Mouse (Mus musculus): ENCODE data around the gene Slc10a3. TPM values are rescaled to one million over a fixed set of nuclear protein-coding genes. Genes with fewer than 3 reads are reported as not detected.

Gene Slc10a3
- polyA plus RNA-seq (2015; fragmentation: Illumina TruSeq; extraction: RNeasy Lipid Tissue Mini Kit (QIAGEN cat#74804); ENCODE audit: low read depth, low replicate concordance) = 3.8 TPM

GRCm38 (mm10) chrX:74372888-74373549, at the start of gene Slc10a3, which contains the start of gene Ubl4a:
Gene Slc10a3, minus strand, starts transcription at chrX:74373349.
Gene Ubl4a, minus strand, starts transcription at chrX:74373218.

GRCm38 (mm10) chrX:74392535-74393443, 19.6 kb upstream of the Slc10a3 start, which contains the start of the genes Fam3a and Ikbkg:
Gene Fam3a, minus strand, starts transcription at chrX:74393272.
Gene Ikbkg, plus strand, starts transcription at chrX:74393290.

GRCm38 (mm10) chrX:74353467-74353770, 19.7 kb downstream of the Slc10a3 start, which contains the start of gene Lage3:
Gene Lage3, minus strand, starts transcription at chrX:74353618.

GRCm38 (mm10) chrX:74328725-74329161, 44.4 kb downstream of the Slc10a3 start, which contains the start of gene Plxna3:
Gene Plxna3, plus strand, starts transcription at chrX:74329066.

Other genes with a start within 250 kb of the Slc10a3 start
- 1.2 TPM for gene Opn1mw, start 245.9 kb downstream of the Slc10a3 start, polyA plus RNA-seq (2015; fragmentation: Illumina TruSeq; extraction: RNeasy Lipid Tissue Mini Kit (QIAGEN cat#74804); ENCODE audit: low read depth, low replicate concordance)
- 40.9 TPM for gene Mecp2, start 238.0 kb downstream of the Slc10a3 start, polyA plus RNA-seq (2015; fragmentation: Illumina TruSeq; extraction: RNeasy Lipid Tissue Mini Kit (QIAGEN cat#74804); ENCODE audit: low read depth, low replicate concordance)
- not detected for gene Tex28, start 205.5 kb downstream of the Slc10a3 start, polyA plus RNA-seq (2015; fragmentation: Illumina TruSeq; extraction: RNeasy Lipid Tissue Mini Kit (QIAGEN cat#74804); ENCODE audit: low read depth, low replicate concordance)
- 0.24 TPM for gene Tktl1, start 196.1 kb downstream of the Slc10a3 start, polyA plus RNA-seq (2015; fragmentation: Illumina TruSeq; extraction: RNeasy Lipid Tissue Mini Kit (QIAGEN cat#74804); ENCODE audit: low read depth, low replicate concordance)
- gene Flna, start 123.5 kb downstream of the Slc10a3 start, polyA plus RNA-seq (2015; fragmentation: Illumina TruSeq; extraction: RNeasy Lipid Tissue Mini Kit (QIAGEN cat#74804); ENCODE audit: low read depth, low replicate concordance) = 64.8 TPM
- 53.9 TPM for gene Emd, start 118.7 kb downstream of the Slc10a3 start, polyA plus RNA-seq (2015; fragmentation: Illumina TruSeq; extraction: RNeasy Lipid Tissue Mini Kit (QIAGEN cat#74804); ENCODE audit: low read depth, low replicate concordance)
- 1,047 TPM for gene Rpl10, start 102.5 kb downstream of the Slc10a3 start, polyA plus RNA-seq (2015; fragmentation: Illumina TruSeq; extraction: RNeasy Lipid Tissue Mini Kit (QIAGEN cat#74804); ENCODE audit: low read depth, low replicate concordance)
- 66.8 TPM for gene Taz, start 91.4 kb downstream of the Slc10a3 start, polyA plus RNA-seq (2015; fragmentation: Illumina TruSeq; extraction: RNeasy Lipid Tissue Mini Kit (QIAGEN cat#74804); ENCODE audit: low read depth, low replicate concordance)
- gene Dnase1l1, start 91.0 kb downstream of the Slc10a3 start, polyA plus RNA-seq (2015; fragmentation: Illumina TruSeq; extraction: RNeasy Lipid Tissue Mini Kit (QIAGEN cat#74804); ENCODE audit: low read depth, low replicate concordance) = 3.4 TPM
- gene Atp6ap1, start 76.3 kb downstream of the Slc10a3 start, polyA plus RNA-seq (2015; fragmentation: Illumina TruSeq; extraction: RNeasy Lipid Tissue Mini Kit (QIAGEN cat#74804); ENCODE audit: low read depth, low replicate concordance) = 458 TPM
- 590 TPM for gene Gdi1, start 68.4 kb downstream of the Slc10a3 start, polyA plus RNA-seq (2015; fragmentation: Illumina TruSeq; extraction: RNeasy Lipid Tissue Mini Kit (QIAGEN cat#74804); ENCODE audit: low read depth, low replicate concordance)
- 37.3 TPM for gene Fam50a, start 60.3 kb downstream of the Slc10a3 start, polyA plus RNA-seq (2015; fragmentation: Illumina TruSeq; extraction: RNeasy Lipid Tissue Mini Kit (QIAGEN cat#74804); ENCODE audit: low read depth, low replicate concordance)
- 19.6 TPM for gene Plxna3, start 44.3 kb downstream of the Slc10a3 start, polyA plus RNA-seq (2015; fragmentation: Illumina TruSeq; extraction: RNeasy Lipid Tissue Mini Kit (QIAGEN cat#74804); ENCODE audit: low read depth, low replicate concordance)
- gene Lage3, start 19.7 kb downstream of the Slc10a3 start, polyA plus RNA-seq (2015; fragmentation: Illumina TruSeq; extraction: RNeasy Lipid Tissue Mini Kit (QIAGEN cat#74804); ENCODE audit: low read depth, low replicate concordance) = 45.8 TPM
- gene Ubl4a, start 131 bp downstream of the Slc10a3 start, polyA plus RNA-seq (2015; fragmentation: Illumina TruSeq; extraction: RNeasy Lipid Tissue Mini Kit (QIAGEN cat#74804); ENCODE audit: low read depth, low replicate concordance) = 90.0 TPM
- gene Fam3a, start 19.9 kb upstream of the Slc10a3 start, polyA plus RNA-seq (2015; fragmentation: Illumina TruSeq; extraction: RNeasy Lipid Tissue Mini Kit (QIAGEN cat#74804); ENCODE audit: low read depth, low replicate concordance) = 23.7 TPM
- gene Ikbkg, start 19.9 kb upstream of the Slc10a3 start, polyA plus RNA-seq (2015; fragmentation: Illumina TruSeq; extraction: RNeasy Lipid Tissue Mini Kit (QIAGEN cat#74804); ENCODE audit: low read depth, low replicate concordance) = 24.7 TPM
- 36.5 TPM for gene G6pdx, start 55.8 kb upstream of the Slc10a3 start, polyA plus RNA-seq (2015; fragmentation: Illumina TruSeq; extraction: RNeasy Lipid Tissue Mini Kit (QIAGEN cat#74804); ENCODE audit: low read depth, low replicate concordance)
- gene Gm6880, start 108.0 kb upstream of the Slc10a3 start, polyA plus RNA-seq (2015; fragmentation: Illumina TruSeq; extraction: RNeasy Lipid Tissue Mini Kit (QIAGEN cat#74804); ENCODE audit: low read depth, low replicate concordance) = not detected
- not detected for gene Olfr1326-ps1, start 201.5 kb upstream of the Slc10a3 start, polyA plus RNA-seq (2015; fragmentation: Illumina TruSeq; extraction: RNeasy Lipid Tissue Mini Kit (QIAGEN cat#74804); ENCODE audit: low read depth, low replicate concordance)
- gene Olfr1325, start 219.3 kb upstream of the Slc10a3 start, polyA plus RNA-seq (2015; fragmentation: Illumina TruSeq; extraction: RNeasy Lipid Tissue Mini Kit (QIAGEN cat#74804); ENCODE audit: low read depth, low replicate concordance) = not detected